Comparison of ENCODE assay signal across 8 mouse cellular contexts in genomic region chr12:51829290-51830076, GRCm38 (mm10). TPM values are rescaled to one million over a fixed set of nuclear protein-coding genes. Genes with fewer than 3 reads are reported as not detected.
DNase-seq lines count a peak whose midpoint lies in the region; ATAC-seq and TF ChIP-seq lines count a peak whose summit lies in the region.

Hectd1 (minus strand) TSS chr12:51829536.

- H3K4me1 ChIP-seq in MEL (ENCODE audit: control insufficient read depth in 1 of 2, insufficient read depth in 2 of 2, low read length in 2 of 2): peaks cover 10 to 14% of the 10 kb centered on the region in 2 experiments; a peak in 3 of 4 replicates
- peaks cover 16% of the 10 kb centered on the region for H3K4me1 ChIP-seq in lung, embryonic 15.5 days
- H3K4me1 ChIP-seq in olfactory bulb, adult 2 months (ENCODE audit: control insufficient read depth, insufficient read depth, low read length): 0 out of 2 replicates have a peak, but pooled peaks cover 2% of the 10 kb centered on the region

- H3K9me3 ChIP-seq in MEL (replicated peaks; ENCODE audit: insufficient read depth, low read length): no peaks in the 10 kb centered on the region
- no peaks in the 10 kb centered on the region for H3K9me3 ChIP-seq in lung, embryonic 15.5 days

- peak within 1 kb of the TSS; percentile 86 to 97 for H3K4me3 ChIP-seq in MEL (ENCODE audit: control insufficient read depth in 1 of 2, insufficient read depth in 1 of 2, low read depth in 2 of 2, low read length in 2 of 2)
- peak within 1 kb of the TSS; percentile 99 for H3K4me3 ChIP-seq in lung, embryonic 15.5 days
- H3K4me3 ChIP-seq in olfactory bulb, adult 2 months (ENCODE audit: insufficient read depth, low read depth, low read length): peak within 1 kb of the TSS; percentile 80

- H3K27me3 ChIP-seq in MEL (ENCODE audit: control insufficient read depth in 1 of 2, insufficient read depth in 2 of 2, low read length in 2 of 2): no peaks in the 10 kb centered on the region
- no peaks in the 10 kb centered on the region for H3K27me3 ChIP-seq in lung, embryonic 15.5 days

- TF ChIP-seq CTCF in MEL (IDR thresholded peaks at IDR 0.05 in 2 of 3, conservative IDR thresholded peaks at IDR 0.05 in 1 of 3; ENCODE audit: control insufficient read depth in 1 of 3, insufficient read depth in 1 of 3, low read depth in 2 of 3, low read length in 3 of 3, poor library complexity in 1 of 3, severe bottlenecking in 1 of 3): peak in 2 of 3 experiments; percentile 28 to 58; a peak in 4 of 6 replicates
- TF ChIP-seq CTCF in olfactory bulb, adult 2 months (IDR thresholded peaks at IDR 0.05; ENCODE audit: insufficient read depth, low read depth, low read length): no peak; the same call in 1 of the 2 replicates

- H3K36me3 ChIP-seq in MEL (ENCODE audit: control insufficient read depth in 1 of 2, insufficient read depth in 2 of 2, low read length in 2 of 2): peaks cover 19 to 29% of the 10 kb centered on the region in 2 experiments
- H3K36me3 ChIP-seq in lung, embryonic 15.5 days: peaks cover 10% of the 10 kb centered on the region; the same call in 1 of the 2 replicates

- WGBS in lung, embryonic 15.5 days: under 1% methylated on average over 76 of the region's 114 CpGs
- WGBS in olfactory bulb, adult 2 months: 1% methylated on average over 114 of the region's 114 CpGs

- peak within 1 kb of the TSS; percentile 99 for H3K9ac ChIP-seq in MEL (ENCODE audit: control insufficient read depth, low read depth, low read length, poor library complexity, severe bottlenecking)
- peak within 1 kb of the TSS; percentile 100 for H3K9ac ChIP-seq in lung, embryonic 15.5 days

- peak in 1 of 2 experiments; percentile 45; a peak in 3 of 4 replicates for TF ChIP-seq POLR2A in MEL (IDR thresholded peaks at IDR 0.05; ENCODE audit: control insufficient read depth in 1 of 2, insufficient read depth in 1 of 2, low read depth in 1 of 2, low read length in 2 of 2, poor library complexity in 1 of 2)
- TF ChIP-seq POLR2A in olfactory bulb, adult 2 months (IDR thresholded peaks at IDR 0.05; ENCODE audit: insufficient read depth, low read depth, low read length): peak; percentile 44; the same call in 1 of the 2 replicates

- peak within 1 kb of the TSS; percentile 65 for H3K4me2 ChIP-seq in lung, embryonic 15.5 days

- H3K27ac ChIP-seq in MEL (ENCODE audit: control insufficient read depth, low read depth, low read length): peak within 1 kb of the TSS; percentile 89
- H3K27ac ChIP-seq in lung, embryonic 15.5 days: peak within 1 kb of the TSS; percentile 99
- H3K27ac ChIP-seq in olfactory bulb, adult 2 months (ENCODE audit: insufficient read depth, low read depth, low read length): peak within 1 kb of the TSS; percentile 90

- DNase-seq in MEL (ENCODE audit: low read depth, low spot score): peak; percentile 80
- DNase-seq in cerebellum, adult 8-10 months: peak; percentile 80
- peak; percentile 51 for DNase-seq in layer of hippocampus, adult 9-10 months (ENCODE audit: low spot score)
- DNase-seq in thymus, postnatal 0 days (ENCODE audit: low spot score): peak; percentile 87

- peak; percentile 84 for ATAC-seq in frontal cortex, adult (ENCODE audit: low TSS enrichment)
- ATAC-seq in hematopoietic stem cell, adult 5-6 weeks (replicated peaks in 1 of 2; ENCODE audit: insufficient read depth in 1 of 2, low FRiP score in 2 of 2, low TSS enrichment in 1 of 2, low read depth in 1 of 2, poor library complexity in 2 of 2, severe bottlenecking in 2 of 2): peak; percentile 67 to 69
- peak; percentile 96 for ATAC-seq in lung, embryonic 15.5 days (ENCODE audit: borderline replicate concordance, extremely low read depth, low FRiP score, low TSS enrichment)

- peaks cover 56% of the 10 kb centered on the region for H3K79me2 ChIP-seq in MEL (ENCODE audit: control insufficient read depth, insufficient read depth, low read length, poor library complexity)

- no peak for TF ChIP-seq RAD21 in MEL (IDR thresholded peaks at IDR 0.05; ENCODE audit: low read depth, low read length)

- peak; percentile 52 to 53 for TF ChIP-seq EP300 in MEL (IDR thresholded peaks at IDR 0.05; ENCODE audit: low read depth in 1 of 2, low read length in 2 of 2)

TF ChIP-seq in MEL, 35 proteins besides CTCF, POLR2A, EP300 and RAD21:
- no peak for TF ChIP-seq USF2 (IDR thresholded peaks at IDR 0.05; ENCODE audit: borderline replicate concordance in 1 of 2, insufficient read depth in 1 of 2, low read depth in 1 of 2, low read length in 2 of 2)
- peak; percentile 55 for TF ChIP-seq ZMIZ1 (IDR thresholded peaks at IDR 0.05; ENCODE audit: low read depth, low read length)
- TF ChIP-seq MAX (IDR thresholded peaks at IDR 0.05; ENCODE audit: low read length): peak; percentile 78
- peak; percentile 14; the same call in 1 of the 2 replicates for TF ChIP-seq POLR2AphosphoS2 (IDR thresholded peaks at IDR 0.05; ENCODE audit: low read length)
- TF ChIP-seq GATA1 (IDR thresholded peaks at IDR 0.05; ENCODE audit: low read depth, low read length): peak; percentile 36; the same call in 1 of the 2 replicates
- TF ChIP-seq UBTF (IDR thresholded peaks at IDR 0.05; ENCODE audit: borderline replicate concordance, insufficient read depth, low read depth, low read length): peak; percentile 99
- TF ChIP-seq SIN3A (IDR thresholded peaks at IDR 0.05; ENCODE audit: low read length): no peak; the same call in none of the 2 replicates
- peak; percentile 57 for TF ChIP-seq NELFE (IDR thresholded peaks at IDR 0.05; ENCODE audit: low read depth, low read length)
- TF ChIP-seq RCOR1 (IDR thresholded peaks at IDR 0.05; ENCODE audit: low read depth, low read length): 0 out of 2 replicates have a peak, but pooled peaks have one; percentile 23
- 0 out of 2 replicates have a peak, but pooled peaks have one; percentile 50 for TF ChIP-seq NRF1 (IDR thresholded peaks at IDR 0.05; ENCODE audit: insufficient read depth, low read depth, low read length, poor library complexity, severe bottlenecking)
- peak; percentile 76 for TF ChIP-seq MXI1 (IDR thresholded peaks at IDR 0.05; ENCODE audit: low read depth, low read length)
- peak; percentile 31; the same call in 1 of the 2 replicates for TF ChIP-seq ETS1 (IDR thresholded peaks at IDR 0.05; ENCODE audit: low read depth, low read length)
- no peak for TF ChIP-seq E2F4 (IDR thresholded peaks at IDR 0.05; ENCODE audit: borderline replicate concordance, low read depth, low read length)
- peak; percentile 73 for TF ChIP-seq HCFC1 (IDR thresholded peaks at IDR 0.05; ENCODE audit: low read depth, low read length)
- TF ChIP-seq ELF1 (IDR thresholded peaks at IDR 0.05; ENCODE audit: low read depth, low read length): peak; percentile 21; the same call in 1 of the 2 replicates
- peak; percentile 67; the same call in 1 of the 2 replicates for TF ChIP-seq BHLHE40 (IDR thresholded peaks at IDR 0.05; ENCODE audit: borderline replicate concordance, low read depth, low read length)
- no peak for TF ChIP-seq POLR2AphosphoS5 (IDR thresholded peaks at IDR 0.05; ENCODE audit: borderline replicate concordance, low read depth, low read length)
- TF ChIP-seq TAL1 (IDR thresholded peaks at IDR 0.05; ENCODE audit: low read length): peak; percentile 91
- TF ChIP-seq GABPA (IDR thresholded peaks at IDR 0.05; ENCODE audit: low read depth, low read length): 0 out of 2 replicates have a peak, but pooled peaks have one; percentile 11
- no peak for TF ChIP-seq MYB (IDR thresholded peaks at IDR 0.05; ENCODE audit: low read depth, low read length)
- peak; percentile 17; the same call in 1 of the 2 replicates for TF ChIP-seq MAZ (IDR thresholded peaks at IDR 0.05; ENCODE audit: low read depth, low read length)
- peak; percentile 73 for TF ChIP-seq TCF12 (IDR thresholded peaks at IDR 0.05; ENCODE audit: low read depth, low read length)
- no peak for TF ChIP-seq JUND (IDR thresholded peaks at IDR 0.05; ENCODE audit: low read depth, low read length)
- TF ChIP-seq KAT2A (conservative IDR thresholded peaks at IDR 0.05; ENCODE audit: low read depth, low read length): peak; percentile 20; the same call in 1 of the 2 replicates
- peak; percentile 56; the same call in 1 of the 2 replicates for TF ChIP-seq ZKSCAN1 (IDR thresholded peaks at IDR 0.05; ENCODE audit: low read depth, low read length)

RNA-seq across cellular contexts. Expression of gene Hectd1, which starts in this region (rescaled TPM):
- 67.3 and 72.0 TPM in 2 replicates for total RNA-seq in MEL (2012; rRNA removed)
- 100 to 1,000 TPM in 1 of 2 experiments, 10 to 100 TPM in 1; 55.2 to 248 TPM for polyA plus RNA-seq in MEL (2012; ENCODE audit: insufficient read depth in 1 of 2, insufficient read length in 2 of 2, low read depth in 1 of 2, low replicate concordance in 2 of 2, missing spikeins in 1 of 2)
- 139 and 151 TPM in 2 replicates for total RNA-seq in hematopoietic stem cell, adult 5-6 weeks (2017)
- 34.2 and 39.0 TPM in 2 replicates for polyA plus RNA-seq in lung, embryonic 15.5 days (2015; fragmentation: Nextera tagmentation; extraction: Ambion mirVana)
- polyA plus RNA-seq in olfactory bulb, adult 2 months (2012; ENCODE audit: insufficient read depth, insufficient read length, low replicate concordance, missing spikeins): 50.8 TPM in 1 of 2 replicates, not detected in the other
- 36.7 and 50.8 TPM in 2 replicates for polyA plus RNA-seq in thymus, postnatal 0 days (2015; fragmentation: Nextera tagmentation; extraction: Ambion mirVana)

Comparison
In these comparisons a context has a peak if more than half of its experiments do, and no peak if none do; other contexts are left out.
1. Peak in every context shown above with its lines: DNase-seq, ATAC-seq, H3K4me3 ChIP-seq and H3K27ac ChIP-seq.